Mouse (Mus musculus) heart, postnatal 4 days (tissue): ENCODE data around the gene Relt. TPM values are rescaled to one million over a fixed set of nuclear protein-coding genes. Genes with fewer than 3 reads are reported as not detected.
A peak's percentile ranks its signal among the peaks of the same experiment; 100 is the strongest.

Experiments used
- DNase-seq: peaks from one replicate; pipeline ENCODE4 v3.0.0; 2021
- total RNA-seq, 2 experiments: library from RNA; stranded (reverse); gene quantifications; 2 replicates each; pipeline ENCODE4 v1.2.3; 2021

Relt gene
- total RNA-seq, result 1 to 10 TPM; 5.6 to 6.4 TPM

- DNase-seq, result peak; percentile 98
Observed at GRCm38 (mm10) chr7:100862828-100863638, at the start of gene Relt. Gene Relt (minus strand): TSS chr7:100863446.

GRCm38 (mm10) chr7:100911791-100912190 lies 48.5 kb upstream of the Relt start:
- peak; percentile 50 for DNase-seq

GRCm38 (mm10) chr7:100911246-100911770 lies 48.1 kb upstream of the Relt start:
- DNase-seq, result peak; percentile 50

GRCm38 (mm10) chr7:100908567-100908966 lies 45.3 kb upstream of the Relt start:
- DNase-seq, result peak; percentile 67

GRCm38 (mm10) chr7:100908061-100908460 lies 44.8 kb upstream of the Relt start:
- DNase-seq, result peak; percentile 64

GRCm38 (mm10) chr7:100907231-100907630 lies 44.0 kb upstream of the Relt start:
- peak; percentile 92 for DNase-seq

- DNase-seq, result no peak
Observed at GRCm38 (mm10) chr7:100906029-100906789, 43.0 kb upstream of the Relt start.

GRCm38 (mm10) chr7:100905037-100905436 lies 41.8 kb upstream of the Relt start:
- no peak for DNase-seq

- DNase-seq, result no peak
Observed at GRCm38 (mm10) chr7:100904612-100905011, 41.4 kb upstream of the Relt start.

- DNase-seq, result no peak
Observed at GRCm38 (mm10) chr7:100902451-100903137, 39.3 kb upstream of the Relt start.

GRCm38 (mm10) chr7:100897828-100898227 lies 34.6 kb upstream of the Relt start:
- DNase-seq, result no peak

- no peak for DNase-seq
Observed at GRCm38 (mm10) chr7:100894833-100895226, 31.6 kb upstream of the Relt start.

- DNase-seq, result peak; percentile 35
Observed at GRCm38 (mm10) chr7:100894057-100894832, 31.0 kb upstream of the Relt start.

- DNase-seq, result peak; percentile 55
Observed at GRCm38 (mm10) chr7:100893249-100894056, 30.2 kb upstream of the Relt start.

- DNase-seq, result peak; percentile 78
Observed at GRCm38 (mm10) chr7:100886535-100886934, 23.3 kb upstream of the Relt start.

GRCm38 (mm10) chr7:100884460-100884859 lies 21.2 kb upstream of the Relt start:
- no peak for DNase-seq

- no peak for DNase-seq
Observed at GRCm38 (mm10) chr7:100881950-100882349, 18.7 kb upstream of the Relt start.

- DNase-seq, result no peak
Observed at GRCm38 (mm10) chr7:100881531-100881930, 18.3 kb upstream of the Relt start.

GRCm38 (mm10) chr7:100879595-100879994 lies 16.3 kb upstream of the Relt start:
- peak; percentile 86 for DNase-seq

- no peak for DNase-seq
Observed at GRCm38 (mm10) chr7:100876771-100877170, 13.5 kb upstream of the Relt start.

GRCm38 (mm10) chr7:100876293-100876692 lies 13.0 kb upstream of the Relt start:
- no peak for DNase-seq
